Mouse (Mus musculus) cerebellum, postnatal 36 days (tissue): ENCODE measurements around the gene Pcx.
A peak's percentile ranks its signal among the peaks of the same experiment; 100 is the strongest.

Source experiments
- DNase-seq, 2 experiments: peaks; one replicate each; pipeline ENCODE4 v3.0.0; 2021 to 2022; ENCODE audit warnings: mixed read lengths in 2 of 2

Pcx gene

GRCm38 (mm10) chr19:4497263-4497973 lies 12.9 kb upstream of the Pcx start:
- DNase-seq = peak; percentile 81

DNA sequence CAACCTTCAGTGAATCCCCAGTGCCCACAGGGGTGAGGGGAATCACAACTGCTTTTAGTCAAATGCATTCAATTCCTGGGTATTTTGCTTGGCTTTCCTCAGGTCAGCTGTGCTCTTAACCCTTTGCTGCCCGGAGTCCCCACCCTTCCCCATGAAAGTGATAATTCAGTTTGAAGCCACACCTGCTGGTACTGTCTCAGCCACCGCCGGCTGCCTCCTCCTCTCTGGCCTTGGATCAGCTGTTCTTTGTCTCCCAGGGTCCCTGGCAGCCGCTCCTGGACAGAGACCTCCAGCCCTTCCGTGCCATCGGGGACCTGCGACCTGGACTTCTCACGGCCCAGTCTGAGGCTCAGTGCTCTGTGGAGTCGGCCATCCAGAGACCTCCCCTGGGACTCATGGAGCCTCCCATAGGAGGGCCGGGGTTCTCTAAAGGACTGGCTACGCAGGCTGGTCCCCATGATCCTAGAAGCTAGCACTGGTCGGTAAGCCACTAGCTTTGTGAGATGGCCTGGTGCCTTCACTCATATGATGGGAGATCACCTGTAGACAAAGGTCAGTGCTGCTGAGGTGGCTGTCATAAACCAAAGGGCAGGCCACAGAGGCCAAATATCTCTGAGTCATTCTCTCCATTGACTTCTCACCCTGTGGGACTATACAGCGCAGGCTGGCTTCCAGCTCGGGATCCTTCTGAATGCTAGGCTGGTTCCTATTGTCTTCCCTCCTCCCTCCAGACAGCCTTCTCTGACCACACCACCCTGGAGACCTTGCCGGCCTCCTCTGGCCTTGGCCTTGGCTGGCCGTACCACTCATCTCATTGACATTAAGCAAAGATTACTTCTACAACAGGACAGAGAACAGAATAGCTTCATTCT lies 12.0 kb upstream of the Pcx start, which contains the start of gene 2010003K11Rik:
Gene 2010003K11Rik (minus strand): TSS at position 522 of the 872 bp plus-strand sequence.
- DNase-seq = no peak

GRCm38 (mm10) chr19:4502701-4503100 lies 7.6 kb upstream of the Pcx start:
- no peak for DNase-seq

DNA sequence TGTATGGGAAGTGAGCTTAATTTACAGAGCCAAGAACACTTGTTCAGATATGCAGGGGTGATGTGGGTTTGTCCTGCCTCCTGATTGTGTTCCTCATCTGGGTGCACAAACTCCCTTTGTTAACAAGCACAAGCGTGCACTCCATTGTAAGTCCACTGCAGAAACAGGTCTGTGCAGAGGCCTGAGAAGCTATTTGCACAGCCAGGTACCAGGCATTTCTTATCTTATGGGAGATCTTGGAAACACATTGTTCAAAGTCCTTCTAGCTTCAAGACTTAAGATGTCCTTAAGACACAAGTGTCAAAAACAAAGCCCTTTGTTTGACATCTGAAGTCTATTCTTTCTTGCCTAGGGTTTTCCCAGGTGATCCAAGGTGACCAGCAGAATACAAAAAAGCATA lies 5.4 kb upstream of the Pcx start:
- DNase-seq = no peak

DNA sequence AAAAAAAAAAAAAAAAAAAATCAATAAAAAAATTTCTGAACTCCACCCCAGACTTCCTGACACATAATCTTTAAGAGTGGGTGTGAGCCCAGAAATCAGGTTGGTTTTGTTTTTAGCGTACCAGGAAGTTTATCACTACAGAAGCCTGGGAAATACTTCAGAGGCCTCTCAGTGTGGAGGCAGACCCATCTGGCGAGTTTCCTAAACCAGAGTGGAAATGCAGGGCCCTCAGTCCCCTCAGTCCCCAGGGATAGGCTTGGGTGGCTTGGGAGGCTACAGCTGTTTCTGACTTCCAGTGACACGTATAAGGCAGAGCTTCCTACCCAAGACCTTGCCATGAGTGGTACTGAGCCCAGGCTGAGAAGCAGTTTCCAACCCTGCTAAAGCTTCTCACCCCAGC lies 2.5 kb upstream of the Pcx start:
- no peak for DNase-seq

GRCm38 (mm10) chr19:4511116-4511841 lies 1.0 kb downstream of the Pcx start:
- DNase-seq = no peak

GRCm38 (mm10) chr19:4513236-4513858 lies 3.1 kb downstream of the Pcx start:
- no peak for DNase-seq

DNA sequence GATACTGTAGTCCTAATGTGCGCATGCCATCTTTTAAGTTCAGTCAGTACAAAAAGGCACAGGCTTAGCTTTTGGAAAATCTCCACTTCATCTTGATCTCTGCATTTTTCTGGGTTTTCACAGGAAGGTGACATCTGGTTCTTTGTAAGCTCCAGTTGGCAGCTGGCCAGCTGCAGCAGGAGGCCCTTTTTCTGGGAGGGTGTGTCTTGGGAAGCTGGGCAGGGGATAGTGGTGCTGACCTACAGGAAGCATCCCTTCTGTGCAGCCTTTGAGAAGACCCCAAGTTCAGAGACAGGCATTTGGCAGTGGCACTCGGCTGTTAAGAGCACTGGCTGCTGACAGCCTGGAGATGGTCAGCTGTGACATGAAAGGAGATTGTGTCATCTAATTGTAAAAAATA lies 5.5 kb downstream of the Pcx start:
- no peak for DNase-seq

GRCm38 (mm10) chr19:4516288-4516687 lies 6.0 kb downstream of the Pcx start:
- DNase-seq = no peak

DNA sequence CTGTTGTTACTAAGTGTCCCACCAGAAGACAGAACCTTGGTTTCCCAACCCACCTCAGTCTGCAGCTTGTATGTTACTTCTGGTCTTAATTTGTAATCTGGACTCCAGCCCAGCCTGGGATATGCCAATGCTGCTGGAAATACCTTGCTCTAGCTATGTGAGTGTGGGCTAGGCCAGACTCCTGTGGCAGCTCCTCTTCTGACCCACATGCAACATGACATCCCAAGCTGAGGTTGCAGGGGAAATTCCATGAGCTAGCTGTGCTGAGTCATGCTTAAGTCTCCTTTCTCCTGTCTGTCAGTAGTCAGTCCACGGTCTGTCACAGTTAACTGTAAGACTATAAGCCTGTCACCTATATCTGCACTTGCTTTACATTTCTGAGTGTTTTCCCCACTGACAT lies 7.2 kb downstream of the Pcx start:
- DNase-seq = no peak

GRCm38 (mm10) chr19:4521426-4522050 lies 11.3 kb downstream of the Pcx start:
- no peak for DNase-seq

- DNase-seq = no peak
These were observed 24.4 kb downstream of the Pcx start for GRCm38 (mm10) chr19:4534646-4535045.

- no peak for DNase-seq
These were observed 25.6 kb downstream of the Pcx start for GRCm38 (mm10) chr19:4535922-4536321.

DNA sequence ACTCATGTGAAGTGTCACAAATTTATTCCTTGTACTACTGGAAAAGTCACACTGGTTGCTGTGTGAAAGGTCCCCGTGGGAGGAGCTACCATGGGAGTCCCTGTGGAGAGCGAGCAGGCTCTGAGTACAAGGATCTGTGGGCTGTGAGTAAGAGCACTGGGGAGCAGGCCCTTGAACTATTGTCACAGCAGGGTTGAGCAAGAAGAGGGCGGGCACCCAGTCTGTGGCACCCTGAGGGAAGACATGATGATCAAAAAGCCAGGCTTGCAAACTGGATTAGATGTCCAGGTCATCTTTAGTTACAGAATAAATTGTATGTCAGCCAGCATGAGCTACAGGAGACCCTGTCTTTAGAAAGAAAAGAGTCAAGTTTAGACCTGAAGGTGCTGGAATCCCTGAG lies 26.3 kb downstream of the Pcx start:
- DNase-seq = no peak

- no peak for DNase-seq
These were observed 30.0 kb downstream of the Pcx start for GRCm38 (mm10) chr19:4540263-4540662.

- no peak for DNase-seq
These were observed 30.7 kb downstream of the Pcx start for GRCm38 (mm10) chr19:4540992-4541391.

GRCm38 (mm10) chr19:4542081-4542480 lies 31.8 kb downstream of the Pcx start:
- no peak for DNase-seq

DNA sequence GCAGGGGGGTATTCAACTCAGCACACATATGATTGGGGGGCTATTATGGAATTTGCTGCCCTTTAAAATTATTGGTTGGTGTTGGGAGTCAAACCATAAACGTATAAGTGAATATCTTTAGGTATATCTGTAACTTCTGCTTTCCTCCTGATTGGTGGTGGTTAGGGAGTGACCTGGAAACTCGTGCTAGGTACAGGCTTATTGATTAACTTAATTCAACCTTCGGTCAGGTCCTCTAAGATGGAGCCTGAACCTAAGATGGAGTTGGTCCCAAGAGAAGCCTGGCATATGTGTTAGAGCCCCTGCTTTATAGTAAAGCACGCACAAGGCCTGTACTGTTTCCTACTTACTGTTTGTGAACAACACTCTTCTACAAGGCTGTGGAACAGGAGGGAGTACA lies 34.8 kb downstream of the Pcx start:
- DNase-seq = no peak

GRCm38 (mm10) chr19:4545841-4546240 lies 35.6 kb downstream of the Pcx start:
- DNase-seq = no peak

DNA sequence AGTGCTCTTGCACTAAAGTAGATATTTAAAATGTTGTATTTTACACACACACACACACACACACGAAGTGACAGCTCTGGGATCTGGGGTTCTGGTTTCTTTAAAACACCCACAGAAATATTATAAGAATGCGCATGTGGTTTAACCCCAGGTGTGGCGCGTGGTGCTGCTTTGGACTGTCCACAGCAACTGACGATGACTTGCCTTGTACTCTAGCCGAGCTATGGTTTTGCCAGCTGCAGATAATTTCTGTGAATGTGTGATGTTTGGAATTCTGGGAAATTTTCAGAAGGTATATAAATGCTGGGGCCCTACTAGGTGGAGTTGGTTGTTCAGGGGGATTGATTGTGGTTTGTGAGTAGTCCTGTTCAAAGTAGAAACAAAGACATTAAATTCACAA lies 37.5 kb downstream of the Pcx start:
- DNase-seq = no peak

GRCm38 (mm10) chr19:4548305-4548883 lies 38.1 kb downstream of the Pcx start:
- DNase-seq = peak; percentile 72 to 78

DNA sequence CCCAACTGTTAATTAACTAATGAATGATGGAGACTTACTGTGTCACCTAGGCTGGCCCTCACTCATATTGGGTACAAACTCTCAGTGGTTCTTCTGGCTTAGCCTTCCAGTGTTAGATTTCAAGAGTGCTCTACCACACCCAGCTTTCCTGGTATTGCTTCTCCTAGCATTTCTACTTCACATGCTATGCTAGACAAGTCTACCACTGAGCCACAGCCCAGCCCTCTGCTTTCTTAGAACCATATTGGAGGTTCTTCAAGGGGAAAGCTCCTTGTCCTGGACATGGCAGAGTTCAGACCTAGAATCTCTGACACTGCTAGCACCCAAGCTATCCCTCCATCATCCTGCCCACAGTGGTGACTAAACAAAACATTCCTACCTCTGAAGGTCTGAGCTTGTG lies 44.0 kb downstream of the Pcx start:
- DNase-seq = no peak
